1 mouse cellular context compared by ENCODE assay signal in the genomic region with DNA sequence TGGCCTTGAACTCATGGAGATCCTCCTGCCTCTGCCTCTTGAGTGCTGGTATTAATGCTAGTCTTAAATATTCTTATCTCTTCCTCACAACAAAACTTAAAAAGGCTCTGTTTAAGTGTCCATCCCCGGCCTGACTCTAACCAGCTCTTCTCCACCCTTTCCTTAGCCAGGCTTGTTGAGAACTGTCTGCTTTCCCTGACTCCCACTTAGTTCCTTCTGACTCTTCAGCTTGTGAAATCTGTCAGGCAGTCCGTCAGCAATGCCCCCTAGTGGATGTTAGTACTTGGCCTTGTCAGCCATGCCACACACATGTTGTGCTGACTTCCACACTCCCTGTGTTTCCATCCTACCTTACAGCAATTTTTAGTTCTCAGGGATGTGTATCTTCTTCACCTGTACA.
TF ChIP-seq lines count a peak whose summit lies in the region.

No protein-coding gene starts in this region.

TF ChIP-seq in CH12.LX, 34 proteins besides CTCF, POLR2A, EP300 and RAD21:
- TF ChIP-seq MYC (IDR thresholded peaks at IDR 0.05; ENCODE audit: low read depth, low read length), result peak; percentile 50; the same call in 1 of the 2 replicates
- TF ChIP-seq JUN (IDR thresholded peaks at IDR 0.05; ENCODE audit: insufficient read depth, low read depth, low read length), result no peak
- TF ChIP-seq SMC3 (IDR thresholded peaks at IDR 0.05; ENCODE audit: low read depth, low read length), result peak; percentile 57
